Mouse (Mus musculus): Measurements from ENCODE around the gene Smarca1.

Smarca1 gene

DNA sequence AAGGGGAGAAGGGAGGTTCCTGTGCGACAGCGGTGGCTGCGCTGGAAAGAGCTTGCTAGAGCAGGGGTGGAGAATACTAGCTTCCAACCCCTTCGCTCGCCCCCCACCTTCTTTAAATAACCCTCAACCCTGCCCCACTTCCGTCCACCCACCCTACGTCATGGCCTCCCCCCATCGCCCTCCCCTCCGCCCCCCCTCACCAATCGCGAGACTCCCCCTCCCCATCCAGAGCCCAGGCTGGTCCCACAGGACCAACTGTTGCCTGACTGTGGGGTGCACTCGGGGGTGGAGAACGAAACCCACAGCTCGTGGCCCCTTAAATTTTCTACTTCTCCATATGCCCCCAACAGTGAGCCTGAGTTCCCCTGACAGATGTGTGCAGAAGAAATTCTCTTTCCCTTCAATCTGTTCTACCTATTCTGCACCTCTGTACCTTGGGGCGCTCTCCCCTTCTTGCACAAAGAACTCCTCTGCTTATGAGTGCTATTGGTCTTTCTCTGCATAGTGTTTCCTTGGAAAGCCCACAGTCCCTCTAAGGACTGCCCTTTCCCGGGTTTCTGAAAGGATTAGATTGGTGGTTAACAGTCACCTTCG lies at the start of gene Smarca1:
Smarca1 (minus strand) TSS at position 544 of the 594 bp plus-strand sequence.
- peak; percentile 48 to 53 for DNase-seq

- DNase-seq = peak; percentile 54 to 64
Measured at GRCm38 (mm10) chrX:47937740-47938139, 45.0 kb upstream of the Smarca1 start.

DNA sequence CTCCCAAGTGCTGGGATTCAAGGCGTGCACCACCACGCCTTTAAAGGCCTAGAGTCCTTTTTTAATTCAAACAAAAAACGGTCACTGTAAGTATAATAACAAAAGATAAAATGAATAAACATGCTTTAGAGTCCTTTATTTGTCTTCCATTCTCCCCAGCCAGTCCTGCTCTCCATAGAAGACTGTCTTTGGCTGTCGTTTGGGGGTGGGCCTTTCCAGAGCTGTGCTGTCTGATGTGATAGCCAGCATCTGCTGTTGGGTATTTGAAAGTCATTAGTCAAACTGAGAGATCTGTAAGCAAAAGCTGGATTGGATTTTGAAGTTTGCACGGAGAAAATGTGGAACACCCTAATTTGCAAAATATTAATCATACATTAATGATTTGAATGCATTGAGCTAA lies 44.1 kb upstream of the Smarca1 start:
- DNase-seq = no peak

- DNase-seq = no peak
Measured at GRCm38 (mm10) chrX:47934352-47934751, 41.6 kb upstream of the Smarca1 start.

- no peak for DNase-seq
Measured at GRCm38 (mm10) chrX:47930449-47930848, 37.7 kb upstream of the Smarca1 start.

DNA sequence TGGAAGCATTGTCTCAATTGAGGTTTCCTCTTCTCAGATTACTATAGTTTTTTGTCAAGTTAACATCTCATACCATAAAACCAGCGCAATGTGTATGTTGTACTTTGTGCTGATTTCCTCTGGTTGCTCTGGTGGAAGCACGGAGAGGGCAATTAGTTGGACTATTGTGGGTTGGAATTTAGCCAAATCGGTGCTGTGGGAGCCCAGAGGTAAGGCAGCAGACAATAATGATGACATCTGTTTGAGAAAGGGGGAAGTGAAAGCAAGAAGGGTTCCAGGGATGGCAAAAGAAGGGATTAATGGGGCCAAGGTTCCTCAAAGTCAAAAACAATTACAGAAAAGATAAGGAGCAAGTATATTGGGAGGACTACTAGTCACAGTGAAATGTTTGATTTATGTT lies 35.2 kb upstream of the Smarca1 start:
- no peak for DNase-seq

GRCm38 (mm10) chrX:47920541-47920940 lies 27.8 kb upstream of the Smarca1 start:
- DNase-seq = no peak

DNA sequence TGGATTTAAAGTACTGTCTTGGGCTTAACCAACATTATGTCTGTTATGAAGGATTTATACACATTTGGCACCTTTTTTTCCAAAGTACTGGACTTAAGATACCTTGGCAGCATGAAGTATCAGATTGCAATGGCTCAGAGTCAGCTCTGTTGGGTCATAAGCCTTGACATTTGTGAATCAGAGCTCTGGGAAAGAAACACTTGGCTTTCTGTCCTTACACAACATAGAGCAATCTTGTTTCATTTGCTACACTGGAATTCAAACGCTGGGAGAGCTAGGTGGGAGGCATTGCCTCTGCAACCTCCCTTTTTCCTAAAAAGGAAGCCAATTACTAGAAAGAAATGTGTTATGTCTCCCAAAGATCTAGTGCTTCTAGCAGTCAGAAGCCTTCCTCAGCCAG lies 24.1 kb upstream of the Smarca1 start:
- no peak for DNase-seq

DNA sequence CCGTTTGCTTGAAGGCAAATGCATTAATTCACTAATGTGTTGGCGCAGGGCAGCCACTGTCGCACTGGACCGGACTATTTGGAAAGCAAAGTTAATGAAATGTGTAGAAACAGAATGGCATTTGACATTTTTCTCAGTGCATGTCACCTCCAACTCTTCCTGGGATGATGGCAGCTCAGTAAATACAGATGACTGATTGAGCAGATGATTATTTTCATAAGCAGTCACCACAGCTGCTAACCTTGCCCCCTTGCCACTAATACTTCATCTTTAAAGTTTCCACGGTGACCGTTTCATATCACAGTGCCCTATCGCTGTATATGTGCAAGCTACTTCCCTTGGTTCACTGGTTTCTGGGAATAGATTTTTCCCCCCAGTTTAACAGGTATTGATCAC lies 20.8 kb upstream of the Smarca1 start:
- no peak for DNase-seq

GRCm38 (mm10) chrX:47912904-47913542 lies 20.2 kb upstream of the Smarca1 start:
- DNase-seq = peak; percentile 24 to 45

DNA sequence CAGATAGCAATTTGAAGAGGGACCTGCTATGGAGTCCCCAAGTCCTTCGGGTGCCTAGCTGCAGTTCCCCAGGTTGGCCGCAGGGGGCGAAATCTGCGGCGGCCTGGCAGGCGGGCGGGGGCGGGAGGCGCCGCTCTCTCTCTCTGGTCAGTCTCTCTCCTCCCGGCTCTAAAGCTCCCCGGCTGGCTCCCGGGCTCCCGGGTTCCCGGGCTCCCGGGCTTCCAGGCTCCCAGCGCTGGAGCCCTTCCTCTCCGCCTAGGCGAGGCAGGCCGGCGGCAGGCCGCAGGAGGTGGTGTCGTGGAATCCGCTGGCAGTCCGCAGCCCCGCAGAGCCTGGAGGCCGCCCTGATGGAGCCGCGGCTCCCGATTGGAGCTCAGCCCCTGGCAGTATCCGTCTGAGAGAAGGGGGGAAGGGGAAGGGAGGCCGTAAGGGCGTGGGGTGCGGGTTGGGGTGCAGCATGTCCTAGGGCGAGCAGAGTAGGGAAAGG lies 19.6 kb upstream of the Smarca1 start, which contains the start of gene Ocrl:
Ocrl (plus strand) TSS at position 82 of the 487 bp plus-strand sequence.
- peak; percentile 85 to 87 for DNase-seq

DNA sequence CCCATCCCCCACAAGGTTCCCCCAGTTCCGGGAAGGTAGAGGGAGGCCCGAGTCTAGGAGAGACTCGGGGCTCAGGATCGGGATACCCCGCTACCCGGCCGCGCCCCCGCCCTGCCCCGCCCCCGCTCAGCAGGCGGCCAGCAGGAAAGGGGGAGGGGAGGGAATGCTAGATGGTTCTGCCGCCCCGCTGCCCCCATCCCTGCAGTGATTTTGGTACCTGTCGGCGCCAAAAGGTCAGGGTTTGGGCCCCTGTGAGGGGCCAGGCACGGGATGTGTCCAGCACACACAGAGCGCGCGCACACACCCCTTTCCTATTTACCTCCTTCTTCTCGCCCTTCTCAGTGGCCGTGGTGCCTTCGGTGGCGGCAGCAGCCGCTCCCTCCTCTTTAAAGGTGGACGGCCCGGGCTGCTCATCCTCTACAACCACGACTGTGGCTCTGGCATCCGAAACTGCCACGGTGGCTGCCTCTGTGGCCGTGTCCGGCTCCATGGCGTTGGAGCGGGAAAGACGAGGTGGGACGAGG lies 805 bp downstream of the Smarca1 start:
- DNase-seq = peak; percentile 56 to 60

DNA sequence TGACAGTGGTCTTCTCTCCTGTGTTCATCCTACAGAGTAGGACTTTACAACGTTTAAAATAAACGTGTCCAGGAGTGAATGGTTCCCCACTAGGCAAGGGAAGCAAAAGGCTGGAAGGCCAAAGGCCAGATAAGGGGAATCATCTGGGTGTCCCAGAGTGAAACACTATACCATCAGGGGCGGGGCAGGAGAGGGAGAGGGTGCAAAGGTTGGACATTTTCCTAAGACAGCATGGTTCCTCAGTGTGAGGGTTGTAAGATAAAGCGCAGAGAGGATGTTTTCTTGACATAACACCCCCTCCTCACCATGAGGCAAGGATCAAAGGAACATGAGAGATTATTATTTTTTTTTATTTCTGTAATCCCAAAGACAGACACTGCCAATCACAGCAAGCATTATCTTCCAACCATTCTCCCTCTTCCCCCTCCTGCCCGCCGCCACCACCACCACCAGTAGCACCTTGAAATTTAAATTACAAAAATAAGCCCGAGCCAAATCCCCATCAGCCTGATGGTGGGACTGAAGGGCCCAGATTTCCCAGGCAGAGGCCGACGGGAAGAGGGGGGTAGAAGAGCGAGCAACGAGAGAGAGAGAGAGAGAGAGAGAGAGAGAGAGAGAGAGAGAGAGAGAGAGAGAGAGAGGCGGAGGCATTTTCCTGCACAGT lies 1.4 kb downstream of the Smarca1 start:
- peak; percentile 6 to 12 for DNase-seq

DNA sequence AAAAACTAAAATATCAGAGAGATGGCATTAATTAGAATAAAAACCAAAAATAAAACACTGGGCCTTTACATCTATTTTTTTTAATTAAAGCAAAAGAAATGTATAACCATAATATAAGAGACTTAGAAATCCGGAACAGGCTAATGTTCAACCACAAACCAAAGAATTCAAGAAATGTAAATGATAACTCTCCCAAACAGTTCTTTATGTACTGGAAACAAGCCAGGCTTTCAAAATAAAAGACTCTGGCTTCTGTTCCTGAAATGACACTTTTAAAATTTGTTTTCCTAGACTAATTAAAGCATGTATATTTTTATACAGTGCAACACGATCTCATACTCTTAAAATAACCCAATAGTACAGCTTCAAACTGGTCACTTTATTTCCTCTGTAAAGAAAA lies 5.4 kb downstream of the Smarca1 start:
- DNase-seq = no peak

- no peak for DNase-seq
Measured at GRCm38 (mm10) chrX:47882813-47883212, 10.0 kb downstream of the Smarca1 start.

DNA sequence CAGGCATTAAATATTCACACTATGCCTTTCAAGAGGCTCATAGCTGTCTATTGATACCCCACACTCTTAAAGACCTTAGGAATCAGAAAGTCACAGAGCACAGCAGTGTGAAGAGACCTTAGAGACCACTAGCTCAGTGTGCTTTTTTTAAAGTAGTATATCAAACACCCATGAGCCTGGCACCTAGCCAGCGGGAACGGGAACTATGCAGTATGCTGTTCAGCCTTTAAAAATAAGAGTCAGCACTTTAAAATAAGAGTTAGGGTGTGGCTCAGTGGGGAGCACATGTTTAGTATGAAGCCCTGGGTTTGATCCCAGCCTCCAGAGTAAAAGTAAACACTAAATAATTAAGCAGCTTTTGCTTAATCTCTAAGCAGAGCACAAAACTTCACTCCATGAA lies 12.7 kb downstream of the Smarca1 start:
- peak; percentile 15 to 29 for DNase-seq

GRCm38 (mm10) chrX:47858544-47858943 lies 34.2 kb downstream of the Smarca1 start:
- no peak for DNase-seq

DNA sequence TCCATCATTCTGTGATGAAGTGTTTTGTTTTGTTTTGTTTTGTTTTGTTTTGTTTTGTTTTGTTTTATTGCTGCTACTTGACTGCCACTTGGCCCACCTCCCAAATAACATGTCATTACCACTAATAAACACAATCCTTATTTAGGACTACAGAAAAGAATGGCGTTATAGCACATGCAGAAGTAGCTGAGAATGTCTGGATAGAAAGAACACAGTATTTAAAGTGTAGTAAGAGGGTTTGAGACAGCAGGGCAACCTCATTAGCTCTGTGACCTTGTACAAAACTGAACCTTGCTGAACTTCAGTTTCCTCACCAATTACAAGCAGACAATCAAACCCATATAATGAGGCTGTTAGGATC lies 57.0 kb downstream of the Smarca1 start:
- DNase-seq = no peak

- DNase-seq = no peak
Measured at GRCm38 (mm10) chrX:47835098-47835834, 57.5 kb downstream of the Smarca1 start.

- DNase-seq = no peak
Measured at GRCm38 (mm10) chrX:47833431-47833830, 59.3 kb downstream of the Smarca1 start.

DNA sequence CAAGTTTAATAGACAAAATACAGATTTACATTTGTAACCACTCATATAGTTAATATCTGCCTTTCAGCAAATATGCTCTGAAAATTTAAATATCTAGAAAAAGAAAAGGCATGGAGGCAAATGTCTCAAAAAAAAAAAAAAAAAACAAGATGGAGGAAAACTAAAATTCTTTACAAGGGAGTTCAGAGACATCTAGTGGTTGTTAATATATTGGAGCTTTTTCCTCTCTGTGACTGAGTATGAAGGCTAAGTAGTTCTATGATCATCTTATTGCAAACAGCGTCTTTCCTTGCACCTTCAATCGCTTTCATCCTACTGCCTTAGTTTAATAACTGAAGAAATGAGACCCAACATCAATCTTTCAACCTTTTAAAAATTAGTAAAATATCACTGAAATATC lies 72.2 kb downstream of the Smarca1 start:
- peak in 1 of 2 experiments; percentile 12 for DNase-seq

DNA sequence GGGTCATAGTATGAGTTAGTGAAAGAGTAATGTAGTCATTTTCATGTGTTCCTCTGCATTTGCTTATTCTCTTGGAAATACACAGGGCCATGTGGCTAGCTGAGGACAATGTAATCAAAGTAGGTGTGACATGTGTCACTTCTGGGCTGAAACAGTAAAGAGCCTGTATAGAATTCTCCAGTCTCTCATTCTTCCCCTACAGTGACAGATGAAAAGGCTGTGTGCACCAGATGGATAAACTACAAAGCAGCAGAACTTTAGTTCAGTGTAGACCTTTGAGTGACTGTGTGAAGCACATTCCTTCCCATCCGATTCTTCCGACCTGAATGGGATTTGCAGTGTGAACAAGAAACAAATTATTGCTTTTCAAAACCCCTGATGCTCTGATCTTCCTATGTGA lies 84.1 kb downstream of the Smarca1 start:
- no peak for DNase-seq

GRCm38 (mm10) chrX:47764440-47764839 lies 128.3 kb downstream of the Smarca1 start:
- no peak for DNase-seq
